Mouse (Mus musculus) lung, adult 2 months (tissue): ENCODE results near the gene Pex14.

ENCODE experiments used
- CTCF ChIP-seq: fragments of 200-500 bp; IDR thresholded peaks from 2 replicates; pipeline ENCODE4 v1.5.1; 2011; ENCODE audit warnings: mild to moderate bottlenecking, low read length, control low read depth; ENCODE audit not compliant: insufficient read depth
- POLR2A ChIP-seq: fragments of 200-500 bp; IDR thresholded peaks from 2 replicates; pipeline ENCODE4 v1.6.1; 2011; ENCODE audit warnings: low read depth, mild to moderate bottlenecking, control low read depth, low read length, borderline replicate concordance; ENCODE audit errors: extremely low read depth

DNA sequence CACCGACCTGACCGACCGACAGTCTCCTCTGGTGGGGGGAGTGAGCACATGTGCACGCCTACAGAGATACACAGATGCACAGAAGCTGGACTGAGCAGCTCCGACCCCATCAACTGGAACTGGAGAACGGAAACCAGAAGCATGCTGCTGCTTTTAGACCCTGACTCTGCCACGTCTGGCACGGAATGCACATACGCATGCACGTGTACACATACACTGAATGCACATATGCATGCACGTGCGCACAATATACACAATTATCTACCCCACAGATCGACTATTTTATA is 38.3 kb downstream of the Pex14 start:
- no peak for TF ChIP-seq POLR2A
- TF ChIP-seq CTCF, result no peak
